Mouse (Mus musculus): ENCODE data around the gene Olfr749. TPM values are rescaled to one million over a fixed set of nuclear protein-coding genes. Genes with fewer than 3 reads are reported as not detected.
A peak's percentile ranks its signal among the peaks of the same experiment; 100 is the strongest.

Gene Olfr749
- not detected in 2 replicates for polyA plus RNA-seq (2012; rRNA removed)

DNA sequence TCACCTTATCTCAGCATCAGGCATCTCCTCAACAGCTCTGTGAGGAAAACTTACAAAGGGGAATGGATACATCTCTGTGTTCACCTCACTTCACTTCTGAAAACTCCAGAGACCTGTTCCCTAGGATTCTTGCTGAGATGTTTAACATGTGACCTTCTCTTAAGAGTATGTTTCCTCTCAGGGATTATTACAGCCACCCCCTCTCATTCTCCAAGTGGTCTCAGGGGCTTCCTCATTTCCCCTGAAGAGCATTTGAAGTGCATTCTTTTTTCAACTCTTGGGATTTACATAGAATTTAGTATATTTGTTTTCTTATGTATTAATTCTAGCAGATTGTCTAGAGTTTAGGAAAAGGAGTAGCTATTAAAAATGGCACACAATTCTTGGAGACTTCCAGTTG is at the start of gene Olfr749:
TSS of gene Olfr749 (minus strand) at position 101 of the 400 bp plus-strand sequence.
- Histone ChIP-seq H3K4me3 (ENCODE audit: control insufficient read depth, low read depth, low read length) (no peak within 1 kb of the TSS), H3K27me3 (ENCODE audit: control insufficient read depth, insufficient read depth, low read length) (no peaks in the 10 kb centered on the region), H3K4me1 (ENCODE audit: control insufficient read depth, insufficient read depth, low read length) (no peaks in the 10 kb centered on the region), H3K27ac (ENCODE audit: control insufficient read depth, insufficient read depth, low read depth, low read length) (no peak within 1 kb of the TSS), H3K36me3 (ENCODE audit: control insufficient read depth, insufficient read depth, low read length) (no peaks in the 10 kb centered on the region)
- TF ChIP-seq CTCF (IDR thresholded peaks at IDR 0.05; ENCODE audit: control insufficient read depth, insufficient read depth, insufficient replicate concordance, low read depth, low read length) (no peak), POLR2A (IDR thresholded peaks at IDR 0.05; ENCODE audit: control insufficient read depth, low read depth, low read length) (no peak)

DNA sequence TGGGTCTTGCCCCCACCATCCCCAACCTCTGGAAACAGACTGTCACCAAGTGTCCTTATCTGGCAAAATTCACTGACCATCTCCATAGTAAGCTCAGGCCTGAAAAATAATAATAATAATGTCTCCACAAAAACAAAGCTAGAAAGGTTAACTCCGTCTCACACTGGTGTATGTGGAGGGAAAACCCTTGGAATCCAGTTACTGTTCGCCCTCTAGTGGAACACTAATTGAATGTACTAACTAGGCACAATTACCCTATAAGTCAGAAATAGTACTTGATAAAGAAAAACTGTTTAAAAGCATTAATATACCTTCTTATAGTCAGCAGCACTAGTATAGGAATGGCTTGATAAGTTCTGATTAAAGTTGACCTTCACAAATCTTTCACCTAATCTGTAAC is 43.3 kb upstream of the Olfr749 start:
- no peak overlapping the region for H3K4me3 ChIP-seq (ENCODE audit: control insufficient read depth, low read depth, low read length)
- no peaks in the 10 kb centered on the region; the same call in 1 of the 2 replicates for H3K36me3 ChIP-seq (ENCODE audit: control insufficient read depth, insufficient read depth, low read length)
- no peak for TF ChIP-seq CTCF (IDR thresholded peaks at IDR 0.05; ENCODE audit: control insufficient read depth, insufficient read depth, insufficient replicate concordance, low read depth, low read length)
- TF ChIP-seq POLR2A (IDR thresholded peaks at IDR 0.05; ENCODE audit: control insufficient read depth, low read depth, low read length), result no peak
- H3K4me1 ChIP-seq (ENCODE audit: control insufficient read depth, insufficient read depth, low read length), result no peaks in the 10 kb centered on the region
- H3K27ac ChIP-seq (ENCODE audit: control insufficient read depth, insufficient read depth, low read depth, low read length), result no peak overlapping the region
- no peaks in the 10 kb centered on the region for H3K27me3 ChIP-seq (ENCODE audit: control insufficient read depth, insufficient read depth, low read length)

DNA sequence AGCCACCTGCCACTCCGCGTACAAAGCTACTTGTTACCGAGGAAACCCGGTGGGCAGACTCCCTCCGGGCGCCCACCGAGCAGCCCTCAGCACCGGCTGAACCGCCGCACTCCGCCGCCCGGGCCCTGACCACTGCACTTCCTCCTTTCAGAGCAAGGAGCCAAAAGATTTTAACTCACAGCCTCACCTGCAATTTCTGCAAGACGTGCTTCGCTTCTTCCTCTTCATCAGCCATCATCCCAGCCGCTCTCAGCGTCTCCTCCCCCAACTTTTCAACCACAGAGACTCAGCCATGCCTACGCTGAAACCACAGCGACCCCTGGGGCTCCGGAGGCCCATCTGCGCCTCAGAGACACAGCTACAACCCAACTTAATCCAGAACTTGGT is 40.4 kb upstream of the Olfr749 start, which contains the start of gene Ttc5:
TSS of gene Ttc5 (minus strand) at position 269 of the 387 bp plus-strand sequence.
- no peaks in the 10 kb centered on the region for H3K36me3 ChIP-seq (ENCODE audit: control insufficient read depth, insufficient read depth, low read length)
- H3K27ac ChIP-seq (ENCODE audit: control insufficient read depth, insufficient read depth, low read depth, low read length), result peak within 1 kb of the TSS; percentile 53; the same call in 1 of the 2 replicates
- no peaks in the 10 kb centered on the region for H3K27me3 ChIP-seq (ENCODE audit: control insufficient read depth, insufficient read depth, low read length)
- peak within 1 kb of the TSS; percentile 92 for H3K4me3 ChIP-seq (ENCODE audit: control insufficient read depth, low read depth, low read length)
- TF ChIP-seq POLR2A (IDR thresholded peaks at IDR 0.05; ENCODE audit: control insufficient read depth, low read depth, low read length), result no peak
- TF ChIP-seq CTCF (IDR thresholded peaks at IDR 0.05; ENCODE audit: control insufficient read depth, insufficient read depth, insufficient replicate concordance, low read depth, low read length), result peak; percentile 94
- no peaks in the 10 kb centered on the region for H3K4me1 ChIP-seq (ENCODE audit: control insufficient read depth, insufficient read depth, low read length)

DNA sequence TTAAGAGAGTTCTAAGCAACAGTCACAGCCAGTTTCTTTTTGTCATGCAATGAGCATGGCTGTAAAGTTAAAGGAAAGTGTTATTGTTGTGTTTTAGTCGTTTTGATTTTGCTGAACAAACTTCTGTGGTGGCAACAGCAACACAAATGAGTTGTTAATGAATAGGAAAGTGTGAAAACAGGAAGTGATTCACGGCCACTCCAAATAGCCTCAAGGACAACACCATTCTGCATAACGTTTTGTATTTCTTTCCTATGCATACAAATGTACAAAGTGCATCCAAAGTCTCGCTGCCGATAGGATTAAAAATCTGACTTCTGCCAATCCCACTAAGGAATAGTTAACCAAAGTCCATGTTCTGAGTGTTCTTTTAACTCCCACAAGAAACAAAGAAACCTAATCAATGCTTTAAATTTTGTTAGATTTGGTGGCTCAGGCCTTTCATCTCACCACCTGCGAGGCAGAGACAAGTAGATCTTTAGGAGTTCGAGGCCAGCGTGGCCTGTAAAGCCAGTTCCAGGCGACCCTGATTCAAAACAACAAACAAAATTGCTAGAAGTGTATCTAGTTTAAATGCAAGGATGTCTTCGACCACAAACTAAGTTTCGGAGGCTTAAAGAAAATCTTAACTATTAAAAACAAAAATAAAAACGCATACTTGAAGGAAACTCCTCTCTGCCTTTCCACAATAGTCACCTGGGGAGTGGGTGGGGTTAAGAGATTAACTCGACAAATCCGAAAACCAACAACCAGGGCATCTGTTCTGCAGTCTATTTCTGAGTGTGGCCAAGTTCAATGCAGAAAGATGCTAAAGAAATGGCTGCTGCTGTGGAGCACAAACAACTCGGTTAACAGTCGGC is 39.7 kb upstream of the Olfr749 start:
- Histone ChIP-seq H3K27ac (ENCODE audit: control insufficient read depth, insufficient read depth, low read depth, low read length) (peak overlapping the region; percentile 53; the same call in 1 of the 2 replicates), H3K4me1 (ENCODE audit: control insufficient read depth, insufficient read depth, low read length) (no peaks in the 10 kb centered on the region), H3K27me3 (ENCODE audit: control insufficient read depth, insufficient read depth, low read length) (no peaks in the 10 kb centered on the region), H3K4me3 (ENCODE audit: control insufficient read depth, low read depth, low read length) (peak overlapping the region; percentile 92), H3K36me3 (ENCODE audit: control insufficient read depth, insufficient read depth, low read length) (no peaks in the 10 kb centered on the region)
- no peak for TF ChIP-seq CTCF (IDR thresholded peaks at IDR 0.05; ENCODE audit: control insufficient read depth, insufficient read depth, insufficient replicate concordance, low read depth, low read length)
- TF ChIP-seq POLR2A (IDR thresholded peaks at IDR 0.05; ENCODE audit: control insufficient read depth, low read depth, low read length), result no peak

DNA sequence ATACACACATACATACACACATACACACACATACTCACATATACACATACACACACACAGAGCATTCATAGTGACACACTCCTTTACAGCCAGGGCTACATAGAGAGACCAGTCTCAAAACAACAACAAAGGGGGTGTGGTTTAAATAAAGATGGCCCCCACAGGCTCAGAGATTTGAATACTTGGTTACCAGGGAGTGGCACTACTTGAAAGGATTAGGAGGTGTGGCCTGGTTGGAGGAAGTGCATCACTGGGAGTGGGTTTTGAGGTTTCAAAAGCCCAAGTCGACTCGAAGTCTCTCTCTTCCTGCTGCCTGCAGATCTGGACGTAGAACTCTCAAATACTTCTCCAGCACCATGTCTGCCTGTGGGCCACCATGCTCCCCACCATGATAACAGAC is 37.3 kb upstream of the Olfr749 start:
- no peak for TF ChIP-seq CTCF (IDR thresholded peaks at IDR 0.05; ENCODE audit: control insufficient read depth, insufficient read depth, insufficient replicate concordance, low read depth, low read length)
- Histone ChIP-seq H3K27ac (ENCODE audit: control insufficient read depth, insufficient read depth, low read depth, low read length) (no peak overlapping the region), H3K4me1 (ENCODE audit: control insufficient read depth, insufficient read depth, low read length) (no peaks in the 10 kb centered on the region), H3K4me3 (ENCODE audit: control insufficient read depth, low read depth, low read length) (no peak overlapping the region), H3K27me3 (ENCODE audit: control insufficient read depth, insufficient read depth, low read length) (no peaks in the 10 kb centered on the region), H3K36me3 (ENCODE audit: control insufficient read depth, insufficient read depth, low read length) (no peaks in the 10 kb centered on the region)

DNA sequence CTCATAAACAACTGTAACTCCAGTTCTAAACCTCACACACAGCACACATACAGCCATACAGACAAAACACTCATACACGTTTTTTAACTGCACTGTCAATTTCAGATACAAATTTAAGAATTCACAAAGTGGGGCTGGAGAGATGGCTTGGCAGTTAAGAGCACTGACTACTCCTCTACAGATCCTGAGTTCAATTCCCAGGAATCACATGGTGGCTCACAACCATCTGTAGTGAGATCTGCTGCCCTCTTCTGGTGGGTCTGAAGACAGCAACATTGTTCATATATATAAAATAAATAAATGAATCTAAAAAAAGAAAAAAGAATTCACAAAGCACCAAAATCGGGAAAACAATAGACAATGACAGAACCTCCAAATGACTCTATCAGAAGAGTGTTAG is 26.4 kb upstream of the Olfr749 start:
- TF ChIP-seq POLR2A (IDR thresholded peaks at IDR 0.05; ENCODE audit: control insufficient read depth, low read depth, low read length) (no peak), CTCF (IDR thresholded peaks at IDR 0.05; ENCODE audit: control insufficient read depth, insufficient read depth, insufficient replicate concordance, low read depth, low read length) (no peak)
- Histone ChIP-seq H3K36me3 (ENCODE audit: control insufficient read depth, insufficient read depth, low read length) (peaks cover 2% of the 10 kb centered on the region; the same call in 1 of the 2 replicates), H3K27me3 (ENCODE audit: control insufficient read depth, insufficient read depth, low read length) (no peaks in the 10 kb centered on the region), H3K27ac (ENCODE audit: control insufficient read depth, insufficient read depth, low read depth, low read length) (no peak overlapping the region), H3K4me3 (ENCODE audit: control insufficient read depth, low read depth, low read length) (no peak overlapping the region), H3K4me1 (ENCODE audit: control insufficient read depth, insufficient read depth, low read length) (no peaks in the 10 kb centered on the region)

DNA sequence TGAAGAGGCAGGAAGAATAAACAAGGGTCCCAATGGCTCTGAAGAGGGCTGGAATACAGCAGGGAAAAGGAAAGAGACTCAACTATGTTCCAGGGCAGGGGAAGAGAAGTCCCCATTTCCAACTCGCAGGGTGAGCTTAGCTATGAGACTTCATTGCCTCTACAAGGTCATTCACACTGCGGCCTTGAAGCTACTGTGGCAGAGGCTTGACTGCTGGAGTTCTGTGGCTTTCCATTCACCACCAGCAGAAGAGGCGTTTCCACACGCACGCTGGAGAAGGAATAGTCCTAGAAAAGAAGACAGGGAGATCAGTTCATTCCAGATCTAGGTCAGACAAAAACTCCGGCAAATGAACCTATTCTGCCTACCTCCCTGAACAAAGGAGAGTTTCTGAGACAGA is 20.8 kb upstream of the Olfr749 start:
- no peaks in the 10 kb centered on the region for H3K27me3 ChIP-seq (ENCODE audit: control insufficient read depth, insufficient read depth, low read length)
- TF ChIP-seq POLR2A (IDR thresholded peaks at IDR 0.05; ENCODE audit: control insufficient read depth, low read depth, low read length) (no peak), CTCF (IDR thresholded peaks at IDR 0.05; ENCODE audit: control insufficient read depth, insufficient read depth, insufficient replicate concordance, low read depth, low read length) (no peak)
- no peaks in the 10 kb centered on the region for H3K4me1 ChIP-seq (ENCODE audit: control insufficient read depth, insufficient read depth, low read length)
- H3K27ac ChIP-seq (ENCODE audit: control insufficient read depth, insufficient read depth, low read depth, low read length), result no peak overlapping the region
- H3K4me3 ChIP-seq (ENCODE audit: control insufficient read depth, low read depth, low read length), result no peak overlapping the region
- 0 out of 2 replicates have a peak, but pooled peaks cover 2% of the 10 kb centered on the region for H3K36me3 ChIP-seq (ENCODE audit: control insufficient read depth, insufficient read depth, low read length)

Measured in testis, adult 2 months (tissue).